Mouse (Mus musculus): Measurements from ENCODE around the gene Map3k20. TPM values are rescaled to one million over a fixed set of nuclear protein-coding genes. Genes with fewer than 3 reads are reported as not detected.

Gene Map3k20
- polyA plus RNA-seq (2014; fragmentation: Nextera tagmentation; extraction: Ambion mirVana) = 8.5 and 9.5 TPM in 2 replicates

GRCm38 (mm10) chr2:72285256-72285887, at the start of gene Map3k20:
Map3k20 (plus strand) TSS chr2:72285637.
- Histone ChIP-seq H3K4me2 (ENCODE audit: low read depth, low read length, severe bottlenecking) (peak within 1 kb of the TSS; percentile 94), H3K9me3 (ENCODE audit: control insufficient read depth, low read length) (no peaks in the 10 kb centered on the region), H3K4me1 (replicated peaks; ENCODE audit: control insufficient read depth, insufficient read depth, low read length) (no peaks in the 10 kb centered on the region), H3K4me3 (ENCODE audit: low read depth, low read length) (peak within 1 kb of the TSS; percentile 65), H3K9ac (ENCODE audit: low read length) (peak within 1 kb of the TSS; percentile 72), H3K36me3 (ENCODE audit: control insufficient read depth, insufficient read depth, low read length) (no peaks in the 10 kb centered on the region), H3K27me3 (ENCODE audit: control insufficient read depth, insufficient read depth, low read length) (no peaks in the 10 kb centered on the region; the same call in 1 of the 2 replicates), H3K27ac (ENCODE audit: low read depth, low read length) (no peak within 1 kb of the TSS)
- DNase-seq (ENCODE audit: low spot score) (peak; percentile 88), ATAC-seq (replicated peaks; ENCODE audit: low FRiP score) (peak; percentile 78)
- WGBS = 2% methylated on average over 42 of the region's 50 CpGs

- no peak for DNase-seq (ENCODE audit: low spot score)
- H3K27me3 ChIP-seq (ENCODE audit: control insufficient read depth, insufficient read depth, low read length) = no peaks in the 10 kb centered on the region
- H3K27ac ChIP-seq (ENCODE audit: low read depth, low read length) = no peak overlapping the region
- no peak overlapping the region for H3K4me3 ChIP-seq (ENCODE audit: low read depth, low read length)
- H3K4me1 ChIP-seq (replicated peaks; ENCODE audit: control insufficient read depth, insufficient read depth, low read length) = peaks cover 8% of the 10 kb centered on the region; the same call in 1 of the 2 replicates
- no peaks in the 10 kb centered on the region for H3K36me3 ChIP-seq (ENCODE audit: control insufficient read depth, insufficient read depth, low read length)
- no peak overlapping the region for H3K4me2 ChIP-seq (ENCODE audit: low read depth, low read length, severe bottlenecking)
- no peak for ATAC-seq (replicated peaks; ENCODE audit: low FRiP score)
- no peaks in the 10 kb centered on the region for H3K9me3 ChIP-seq (ENCODE audit: control insufficient read depth, low read length)
- no peak overlapping the region for H3K9ac ChIP-seq (ENCODE audit: low read length)
- WGBS = 86% methylated on average over 2 of the region's 2 CpGs
Measured at GRCm38 (mm10) chr2:72238421-72238820, 47.0 kb upstream of the Map3k20 start.

GRCm38 (mm10) chr2:72238925-72239324, 46.5 kb upstream of the Map3k20 start:
- ATAC-seq (replicated peaks; ENCODE audit: low FRiP score) (no peak), DNase-seq (ENCODE audit: low spot score) (no peak)
- Histone ChIP-seq H3K4me1 (replicated peaks; ENCODE audit: control insufficient read depth, insufficient read depth, low read length) (peaks cover 8% of the 10 kb centered on the region; the same call in 1 of the 2 replicates), H3K4me3 (ENCODE audit: low read depth, low read length) (no peak overlapping the region), H3K9me3 (ENCODE audit: control insufficient read depth, low read length) (no peaks in the 10 kb centered on the region), H3K36me3 (ENCODE audit: control insufficient read depth, insufficient read depth, low read length) (no peaks in the 10 kb centered on the region), H3K27me3 (ENCODE audit: control insufficient read depth, insufficient read depth, low read length) (no peaks in the 10 kb centered on the region), H3K27ac (ENCODE audit: low read depth, low read length) (no peak overlapping the region), H3K9ac (ENCODE audit: low read length) (no peak overlapping the region), H3K4me2 (ENCODE audit: low read depth, low read length, severe bottlenecking) (no peak overlapping the region)
- 72% methylated on average over 11 of the region's 11 CpGs for WGBS

- Histone ChIP-seq H3K27ac (ENCODE audit: low read depth, low read length) (no peak overlapping the region), H3K9ac (ENCODE audit: low read length) (no peak overlapping the region), H3K4me2 (ENCODE audit: low read depth, low read length, severe bottlenecking) (no peak overlapping the region), H3K36me3 (ENCODE audit: control insufficient read depth, insufficient read depth, low read length) (no peaks in the 10 kb centered on the region), H3K27me3 (ENCODE audit: control insufficient read depth, insufficient read depth, low read length) (no peaks in the 10 kb centered on the region), H3K4me1 (replicated peaks; ENCODE audit: control insufficient read depth, insufficient read depth, low read length) (peaks cover 8% of the 10 kb centered on the region; the same call in 1 of the 2 replicates), H3K9me3 (ENCODE audit: control insufficient read depth, low read length) (no peaks in the 10 kb centered on the region), H3K4me3 (ENCODE audit: low read depth, low read length) (no peak overlapping the region)
- ATAC-seq (replicated peaks; ENCODE audit: low FRiP score) (no peak), DNase-seq (ENCODE audit: low spot score) (no peak)
- WGBS = 90% methylated on average over 8 of the region's 8 CpGs
Measured at GRCm38 (mm10) chr2:72239456-72239855, 46.0 kb upstream of the Map3k20 start.

- Histone ChIP-seq H3K4me3 (ENCODE audit: low read depth, low read length) (no peak overlapping the region), H3K9ac (ENCODE audit: low read length) (no peak overlapping the region), H3K9me3 (ENCODE audit: control insufficient read depth, low read length) (no peaks in the 10 kb centered on the region), H3K27me3 (ENCODE audit: control insufficient read depth, insufficient read depth, low read length) (no peaks in the 10 kb centered on the region), H3K4me2 (ENCODE audit: low read depth, low read length, severe bottlenecking) (no peak overlapping the region), H3K36me3 (ENCODE audit: control insufficient read depth, insufficient read depth, low read length) (no peaks in the 10 kb centered on the region), H3K27ac (ENCODE audit: low read depth, low read length) (no peak overlapping the region), H3K4me1 (replicated peaks; ENCODE audit: control insufficient read depth, insufficient read depth, low read length) (peaks cover 8% of the 10 kb centered on the region; the same call in 1 of the 2 replicates)
- DNase-seq (ENCODE audit: low spot score) = no peak
- no peak for ATAC-seq (replicated peaks; ENCODE audit: low FRiP score)
- WGBS = 64% methylated on average over 7 of the region's 7 CpGs
Measured at GRCm38 (mm10) chr2:72239993-72240392, 45.4 kb upstream of the Map3k20 start.

- DNase-seq (ENCODE audit: low spot score) = no peak
- H3K9ac ChIP-seq (ENCODE audit: low read length) = no peak overlapping the region
- H3K9me3 ChIP-seq (ENCODE audit: control insufficient read depth, low read length) = no peaks in the 10 kb centered on the region
- no peak for ATAC-seq (replicated peaks; ENCODE audit: low FRiP score)
- peaks cover 8% of the 10 kb centered on the region; the same call in 1 of the 2 replicates for H3K4me1 ChIP-seq (replicated peaks; ENCODE audit: control insufficient read depth, insufficient read depth, low read length)
- no peaks in the 10 kb centered on the region for H3K36me3 ChIP-seq (ENCODE audit: control insufficient read depth, insufficient read depth, low read length)
- H3K27me3 ChIP-seq (ENCODE audit: control insufficient read depth, insufficient read depth, low read length) = no peaks in the 10 kb centered on the region
- no peak overlapping the region for H3K27ac ChIP-seq (ENCODE audit: low read depth, low read length)
- H3K4me3 ChIP-seq (ENCODE audit: low read depth, low read length) = no peak overlapping the region
- 79% methylated on average over 7 of the region's 7 CpGs for WGBS
- H3K4me2 ChIP-seq (ENCODE audit: low read depth, low read length, severe bottlenecking) = no peak overlapping the region
Measured at GRCm38 (mm10) chr2:72240691-72241090, 44.7 kb upstream of the Map3k20 start.

GRCm38 (mm10) chr2:72241714-72242472, 43.5 kb upstream of the Map3k20 start:
- DNase-seq (ENCODE audit: low spot score) = no peak
- Histone ChIP-seq H3K4me3 (ENCODE audit: low read depth, low read length) (no peak overlapping the region), H3K9ac (ENCODE audit: low read length) (no peak overlapping the region), H3K9me3 (ENCODE audit: control insufficient read depth, low read length) (no peaks in the 10 kb centered on the region), H3K36me3 (ENCODE audit: control insufficient read depth, insufficient read depth, low read length) (no peaks in the 10 kb centered on the region), H3K27ac (ENCODE audit: low read depth, low read length) (no peak overlapping the region), H3K27me3 (ENCODE audit: control insufficient read depth, insufficient read depth, low read length) (no peaks in the 10 kb centered on the region), H3K4me2 (ENCODE audit: low read depth, low read length, severe bottlenecking) (no peak overlapping the region), H3K4me1 (replicated peaks; ENCODE audit: control insufficient read depth, insufficient read depth, low read length) (peaks cover 8% of the 10 kb centered on the region; the same call in 1 of the 2 replicates)
- WGBS = 55% methylated on average over 14 of the region's 14 CpGs
- ATAC-seq (replicated peaks; ENCODE audit: low FRiP score) = no peak

GRCm38 (mm10) chr2:72242910-72243675, 42.3 kb upstream of the Map3k20 start:
- 35% methylated on average over 12 of the region's 12 CpGs for WGBS
- Histone ChIP-seq H3K4me1 (replicated peaks; ENCODE audit: control insufficient read depth, insufficient read depth, low read length) (peaks cover 8% of the 10 kb centered on the region; the same call in 1 of the 2 replicates), H3K4me3 (ENCODE audit: low read depth, low read length) (no peak overlapping the region), H3K36me3 (ENCODE audit: control insufficient read depth, insufficient read depth, low read length) (no peaks in the 10 kb centered on the region), H3K4me2 (ENCODE audit: low read depth, low read length, severe bottlenecking) (no peak overlapping the region), H3K27ac (ENCODE audit: low read depth, low read length) (no peak overlapping the region), H3K27me3 (ENCODE audit: control insufficient read depth, insufficient read depth, low read length) (no peaks in the 10 kb centered on the region), H3K9ac (ENCODE audit: low read length) (no peak overlapping the region), H3K9me3 (ENCODE audit: control insufficient read depth, low read length) (no peaks in the 10 kb centered on the region)
- DNase-seq (ENCODE audit: low spot score) = no peak
- no peak for ATAC-seq (replicated peaks; ENCODE audit: low FRiP score)

Data from forebrain, embryonic 11.5 days (tissue).